Mouse (Mus musculus): ENCODE data around the gene Chac1.

- TF ChIP-seq CTCF (IDR thresholded peaks at IDR 0.05; ENCODE audit: borderline replicate concordance, extremely low read depth, insufficient read depth, insufficient read length) (no peak), POLR2A (IDR thresholded peaks at IDR 0.05; ENCODE audit: borderline replicate concordance, extremely low read depth, insufficient read depth, insufficient read length, poor library complexity, severe bottlenecking) (no peak)
Observed at GRCm38 (mm10) chr2:119328546-119328945, 22.5 kb upstream of the Chac1 start.

Measured in brain, embryonic 14.5 days (tissue).